Mouse (Mus musculus) v-Abl transformed pro-B cells (cell line): ENCODE results near the gene Odf3l2.

Experiments used
- in situ Hi-C, 2 experiments: fragments of 400-800 bp; cut with MboI; formaldehyde crosslinking; loops; one replicate each; pipeline ENCODE4 v1.15.1; 2025; ENCODE audit not compliant: unreplicated experiment in 2 of 2

The Odf3l2 gene

DNA sequence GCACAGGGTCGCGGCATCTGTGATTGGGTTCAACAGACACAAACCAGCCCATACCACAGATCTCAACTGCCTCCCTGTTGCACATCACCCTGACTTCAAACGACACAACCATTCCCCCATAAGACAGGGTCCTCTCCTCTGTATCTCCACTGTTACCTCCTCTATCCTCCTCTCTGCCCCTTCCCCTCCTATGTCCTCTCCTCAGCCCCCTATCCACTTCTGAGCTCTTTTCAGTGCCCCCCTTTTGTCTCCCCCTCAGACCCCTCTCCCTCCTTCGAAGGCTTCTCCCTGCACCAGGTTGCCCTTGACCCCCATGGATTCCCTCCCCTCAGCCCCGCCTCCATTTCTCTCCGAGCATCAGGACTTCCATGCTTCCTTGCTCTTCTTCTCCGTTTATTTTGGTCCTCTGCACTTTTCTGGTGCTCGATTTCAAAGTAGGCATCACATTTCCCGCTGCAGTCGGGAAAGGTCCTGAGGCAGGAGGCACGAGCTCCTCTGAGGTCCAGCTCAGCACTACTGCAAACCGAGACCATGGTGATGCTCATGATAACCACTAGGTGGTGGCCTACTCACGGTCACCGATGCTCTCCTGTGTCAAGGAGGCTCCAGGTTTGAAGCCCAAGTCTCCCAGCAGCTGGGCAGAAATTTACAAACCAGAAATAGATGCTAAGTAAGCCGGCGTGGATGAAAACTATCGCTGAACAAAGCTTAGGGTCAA lies 50.5 kb downstream of the Odf3l2 start:
- in situ Hi-C loops, result no loop called here

DNA sequence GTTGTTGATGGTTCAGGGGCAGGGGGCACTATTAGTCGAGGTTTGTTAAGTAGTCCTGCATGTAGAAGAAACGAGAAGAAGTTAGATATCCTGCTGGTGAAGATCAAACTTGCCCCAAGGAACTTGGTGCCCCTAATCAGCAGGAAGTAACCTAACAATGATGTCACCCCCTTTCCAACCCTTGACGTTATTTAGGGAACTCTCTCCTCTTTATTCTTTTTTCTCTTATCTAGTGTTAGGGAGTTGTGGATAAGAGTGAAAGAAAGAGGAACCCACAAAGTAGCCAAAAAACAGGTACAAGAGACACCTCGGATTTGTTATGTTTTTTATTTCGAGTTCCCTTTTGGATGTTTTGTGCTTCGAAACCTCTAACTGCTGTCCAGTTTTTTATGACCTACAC lies 51.4 kb downstream of the Odf3l2 start:
- in situ Hi-C loops, result no loop called here

DNA sequence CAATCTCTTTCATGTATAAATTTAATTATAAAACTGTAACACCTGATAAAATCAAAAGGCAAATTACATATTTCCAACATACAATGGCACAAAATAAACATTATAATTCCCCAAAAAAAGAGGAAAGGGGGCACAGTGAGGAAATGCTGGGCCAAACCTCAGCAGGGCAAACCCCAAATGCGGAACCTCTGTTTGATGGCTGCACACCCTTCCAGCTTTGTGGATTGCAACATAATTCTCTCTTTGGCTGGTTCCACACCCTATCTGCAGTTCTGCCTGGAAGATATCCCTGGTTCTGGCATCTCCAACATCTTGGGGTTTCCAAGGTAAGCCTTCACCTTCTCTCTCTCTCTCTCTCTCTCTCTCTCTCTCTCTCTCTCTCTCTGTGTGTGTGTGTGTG lies 54.8 kb downstream of the Odf3l2 start:
- in situ Hi-C loops, result no loop called here
